Mouse (Mus musculus) cerebellum, adult 2 months (tissue): ENCODE data around the gene Bicra.

Source experiments
- CTCF ChIP-seq: fragments of 200-500 bp; IDR thresholded peaks from 2 replicates; pipeline ENCODE4 v1.5.1; 2011; ENCODE audit warnings: low read depth, mild to moderate bottlenecking, control low read depth, low read length, moderate library complexity, borderline replicate concordance; ENCODE audit not compliant: insufficient read depth
- POLR2A ChIP-seq: fragments of 200-500 bp; IDR thresholded peaks from 2 replicates; pipeline ENCODE4 v1.6.1; 2011; ENCODE audit warnings: low read length, control low read depth, borderline replicate concordance; ENCODE audit not compliant: insufficient read depth

GRCm38 (mm10) chr7:15953307-15954074, 94.2 kb downstream of the Bicra start:
- TF ChIP-seq POLR2A (no peak), CTCF (no peak; the same call in 1 of the 2 replicates)
